Mouse (Mus musculus): ENCODE results near the gene Pym1. TPM values are rescaled to one million over a fixed set of nuclear protein-coding genes. Genes with fewer than 3 reads are reported as not detected.

Gene Pym1
- polyA plus RNA-seq, 1 experiment from 2014 or later = 27.2 TPM

GRCm38 (mm10) chr10:128772895-128773294, 25.2 kb downstream of the Pym1 start:
- no peak for ATAC-seq (replicated peaks; ENCODE audit: insufficient number of reproducible peaks, low FRiP score, low TSS enrichment)
- whole genome bisulfite sequencing (ENCODE audit: insufficient replicate concordance) = 60% methylated on average over 2 of the region's 2 CpGs
- Histone ChIP-seq H3K4me3 (ENCODE audit: low read depth, low read length) (no peak overlapping the region), H3K36me3 (ENCODE audit: control insufficient read depth, insufficient read depth, low read length) (no peaks in the 10 kb centered on the region), H3K9me3 (replicated peaks; ENCODE audit: control insufficient read depth, low read length) (no peaks in the 10 kb centered on the region), H3K27me3 (ENCODE audit: control insufficient read depth, insufficient read depth, low read length) (no peaks in the 10 kb centered on the region), H3K27ac (ENCODE audit: low read depth, low read length) (no peak overlapping the region), H3K9ac (ENCODE audit: low read depth, low read length) (no peak overlapping the region), H3K4me2 (no peak overlapping the region), H3K4me1 (ENCODE audit: control insufficient read depth, insufficient read depth, low read length) (no peaks in the 10 kb centered on the region)

- 16% methylated on average over 5 of the region's 5 CpGs for WGBS (ENCODE audit: insufficient replicate concordance)
- Histone ChIP-seq H3K27me3 (ENCODE audit: control insufficient read depth, insufficient read depth, low read length) (no peaks in the 10 kb centered on the region), H3K36me3 (ENCODE audit: control insufficient read depth, insufficient read depth, low read length) (no peaks in the 10 kb centered on the region), H3K9ac (ENCODE audit: low read depth, low read length) (no peak overlapping the region), H3K9me3 (replicated peaks; ENCODE audit: control insufficient read depth, low read length) (no peaks in the 10 kb centered on the region), H3K4me3 (ENCODE audit: low read depth, low read length) (no peak overlapping the region), H3K4me2 (no peak overlapping the region), H3K27ac (ENCODE audit: low read depth, low read length) (no peak overlapping the region), H3K4me1 (ENCODE audit: control insufficient read depth, insufficient read depth, low read length) (no peaks in the 10 kb centered on the region)
- ATAC-seq (replicated peaks; ENCODE audit: insufficient number of reproducible peaks, low FRiP score, low TSS enrichment) = no peak
These were observed 26.0 kb downstream of the Pym1 start for GRCm38 (mm10) chr10:128773685-128774084.

GRCm38 (mm10) chr10:128778441-128778840, 30.8 kb downstream of the Pym1 start:
- Histone ChIP-seq H3K27ac (ENCODE audit: low read depth, low read length) (peak overlapping the region; percentile 92; the same call in 1 of the 2 replicates), H3K9me3 (replicated peaks; ENCODE audit: control insufficient read depth, low read length) (no peaks in the 10 kb centered on the region), H3K36me3 (ENCODE audit: control insufficient read depth, insufficient read depth, low read length) (no peaks in the 10 kb centered on the region), H3K9ac (ENCODE audit: low read depth, low read length) (no peak overlapping the region), H3K27me3 (ENCODE audit: control insufficient read depth, insufficient read depth, low read length) (no peaks in the 10 kb centered on the region), H3K4me3 (ENCODE audit: low read depth, low read length) (no peak overlapping the region), H3K4me2 (no peak overlapping the region), H3K4me1 (ENCODE audit: control insufficient read depth, insufficient read depth, low read length) (no peaks in the 10 kb centered on the region)
- ATAC-seq (replicated peaks; ENCODE audit: insufficient number of reproducible peaks, low FRiP score, low TSS enrichment) = no peak
- WGBS (ENCODE audit: insufficient replicate concordance) = 81% methylated on average over 2 of the region's 2 CpGs

- Histone ChIP-seq H3K4me1 (ENCODE audit: control insufficient read depth, insufficient read depth, low read length) (no peaks in the 10 kb centered on the region), H3K9me3 (replicated peaks; ENCODE audit: control insufficient read depth, low read length) (peaks cover 3% of the 10 kb centered on the region; the same call in 1 of the 2 replicates), H3K36me3 (ENCODE audit: control insufficient read depth, insufficient read depth, low read length) (no peaks in the 10 kb centered on the region), H3K9ac (ENCODE audit: low read depth, low read length) (no peak overlapping the region), H3K4me3 (ENCODE audit: low read depth, low read length) (no peak overlapping the region), H3K27me3 (ENCODE audit: control insufficient read depth, insufficient read depth, low read length) (no peaks in the 10 kb centered on the region), H3K27ac (ENCODE audit: low read depth, low read length) (peak overlapping the region; percentile 92), H3K4me2 (peak overlapping the region; percentile 22; the same call in 1 of the 2 replicates)
- peak; percentile 86 for ATAC-seq (replicated peaks; ENCODE audit: insufficient number of reproducible peaks, low FRiP score, low TSS enrichment)
- 30% methylated on average over 8 of the region's 8 CpGs for WGBS (ENCODE audit: insufficient replicate concordance)
These were observed 31.5 kb downstream of the Pym1 start for GRCm38 (mm10) chr10:128779011-128779795.

- no peaks in the 10 kb centered on the region for H3K36me3 ChIP-seq (ENCODE audit: control insufficient read depth, insufficient read depth, low read length)
These were observed 32.5 kb downstream of the Pym1 start for GRCm38 (mm10) chr10:128780200-128780599.

GRCm38 (mm10) chr10:128790398-128791124, 42.9 kb downstream of the Pym1 start, which contains the start of gene Mmp19:
TSS of gene Mmp19 (plus strand) at chr10:128790910.
- Histone ChIP-seq H3K27me3 (ENCODE audit: control insufficient read depth, insufficient read depth, low read length) (no peaks in the 10 kb centered on the region), H3K27ac (ENCODE audit: low read depth, low read length) (no peak within 1 kb of the TSS), H3K9me3 (replicated peaks; ENCODE audit: control insufficient read depth, low read length) (no peaks in the 10 kb centered on the region), H3K4me1 (ENCODE audit: control insufficient read depth, insufficient read depth, low read length) (no peaks in the 10 kb centered on the region), H3K36me3 (ENCODE audit: control insufficient read depth, insufficient read depth, low read length) (no peaks in the 10 kb centered on the region), H3K4me3 (ENCODE audit: low read depth, low read length) (no peak within 1 kb of the TSS), H3K9ac (ENCODE audit: low read depth, low read length) (no peak within 1 kb of the TSS), H3K4me2 (no peak within 1 kb of the TSS)
- 62% methylated on average over 7 of the region's 7 CpGs for WGBS (ENCODE audit: insufficient replicate concordance)
- no peak for ATAC-seq (replicated peaks; ENCODE audit: insufficient number of reproducible peaks, low FRiP score, low TSS enrichment)

More at GRCm38 (mm10) chr10:128780200-128780599, 32.5 kb downstream of the Pym1 start:
- WGBS (ENCODE audit: insufficient replicate concordance) = 86% methylated on average over 1 of the region's 1 CpGs
- H3K9ac ChIP-seq (ENCODE audit: low read depth, low read length) = no peak overlapping the region
- no peak overlapping the region for H3K4me3 ChIP-seq (ENCODE audit: low read depth, low read length)
- no peak overlapping the region for H3K27ac ChIP-seq (ENCODE audit: low read depth, low read length)
- no peaks in the 10 kb centered on the region for H3K4me1 ChIP-seq (ENCODE audit: control insufficient read depth, insufficient read depth, low read length)
- peaks cover 3% of the 10 kb centered on the region; the same call in 1 of the 2 replicates for H3K9me3 ChIP-seq (replicated peaks; ENCODE audit: control insufficient read depth, low read length)
- ATAC-seq (replicated peaks; ENCODE audit: insufficient number of reproducible peaks, low FRiP score, low TSS enrichment) = no peak
- H3K4me2 ChIP-seq = no peak overlapping the region
- H3K27me3 ChIP-seq (ENCODE audit: control insufficient read depth, insufficient read depth, low read length) = no peaks in the 10 kb centered on the region

GRCm38 (mm10) chr10:128792041-128792440, 44.4 kb downstream of the Pym1 start:
- Histone ChIP-seq H3K4me2 (no peak overlapping the region), H3K27me3 (ENCODE audit: control insufficient read depth, insufficient read depth, low read length) (no peaks in the 10 kb centered on the region), H3K36me3 (ENCODE audit: control insufficient read depth, insufficient read depth, low read length) (no peaks in the 10 kb centered on the region), H3K4me3 (ENCODE audit: low read depth, low read length) (no peak overlapping the region), H3K9ac (ENCODE audit: low read depth, low read length) (no peak overlapping the region), H3K4me1 (ENCODE audit: control insufficient read depth, insufficient read depth, low read length) (no peaks in the 10 kb centered on the region), H3K9me3 (replicated peaks; ENCODE audit: control insufficient read depth, low read length) (no peaks in the 10 kb centered on the region), H3K27ac (ENCODE audit: low read depth, low read length) (no peak overlapping the region)
- no peak for ATAC-seq (replicated peaks; ENCODE audit: insufficient number of reproducible peaks, low FRiP score, low TSS enrichment)

- no peak overlapping the region for H3K27ac ChIP-seq (ENCODE audit: low read depth, low read length)
- WGBS (ENCODE audit: insufficient replicate concordance) = 92% methylated on average over 1 of the region's 1 CpGs
- no peak overlapping the region for H3K4me3 ChIP-seq (ENCODE audit: low read depth, low read length)
- no peaks in the 10 kb centered on the region for H3K27me3 ChIP-seq (ENCODE audit: control insufficient read depth, insufficient read depth, low read length)
- no peaks in the 10 kb centered on the region for H3K4me1 ChIP-seq (ENCODE audit: control insufficient read depth, insufficient read depth, low read length)
- no peaks in the 10 kb centered on the region for H3K9me3 ChIP-seq (replicated peaks; ENCODE audit: control insufficient read depth, low read length)
- ATAC-seq (replicated peaks; ENCODE audit: insufficient number of reproducible peaks, low FRiP score, low TSS enrichment) = no peak
- no peak overlapping the region for H3K9ac ChIP-seq (ENCODE audit: low read depth, low read length)
- no peak overlapping the region for H3K4me2 ChIP-seq
- H3K36me3 ChIP-seq (ENCODE audit: control insufficient read depth, insufficient read depth, low read length) = no peaks in the 10 kb centered on the region
These were observed 45.6 kb downstream of the Pym1 start for GRCm38 (mm10) chr10:128793258-128793657.
